Mouse (Mus musculus) ES-E14 (cell line): ENCODE measurements around the gene Csf2rb. TPM values are rescaled to one million over a fixed set of nuclear protein-coding genes. Genes with fewer than 3 reads are reported as not detected.
"Not testable (repeated sequence)": the region's sequence is repeated elsewhere in the genome, so short reads cannot be mapped to it uniquely, and the experiment has no call there.

ENCODE experiments used
- DNase-seq: peaks from one replicate; pipeline ENCODE4 v3.0.0-alpha.2; 2013; ENCODE audit warnings: low read depth, low spot score
- H3K27ac ChIP-seq: 2 replicates; pipeline ENCODE4 v1.5.1; 2012; ENCODE audit warnings: low read depth, mild to moderate bottlenecking, low read length, moderate library complexity, mixed read lengths; ENCODE audit not compliant: poor library complexity, insufficient read depth, severe bottlenecking
- H3K36me3 ChIP-seq: 2 replicates; pipeline ENCODE4 v1.6.1; 2012; ENCODE audit warnings: mild to moderate bottlenecking, low read length, moderate library complexity, mixed read lengths; ENCODE audit not compliant: control insufficient read depth, poor library complexity, insufficient read depth, severe bottlenecking
- H3K4me1 ChIP-seq, 2 experiments: fragments of 150-350 bp in 1 of 2; sonication (generic) in 1 of 2; 2 replicates each; pipeline ENCODE4 v1.6.1; 2012; ENCODE audit warnings: low read length in 2 of 2, mild to moderate bottlenecking in 1 of 2, mixed read lengths in 1 of 2; ENCODE audit not compliant: control insufficient read depth in 2 of 2, insufficient read depth in 2 of 2, poor library complexity in 1 of 2
- H3K4me3 ChIP-seq, 2 experiments: fragments of 150-350 bp in 1 of 2; sonication (generic) in 1 of 2; 2 replicates each; pipeline ENCODE4 v1.5.1; 2012; ENCODE audit warnings: low read length in 2 of 2, low read depth in 1 of 2, mild to moderate bottlenecking in 1 of 2, mixed read lengths in 1 of 2; ENCODE audit not compliant: insufficient read depth in 1 of 2, poor library complexity in 1 of 2, severe bottlenecking in 1 of 2
- H3K9ac ChIP-seq: 2 replicates; pipeline ENCODE4 v1.6.1; 2012; ENCODE audit warnings: low read depth, mild to moderate bottlenecking, low read length, mixed read lengths; ENCODE audit not compliant: poor library complexity, insufficient read depth, severe bottlenecking
- H3K9me3 ChIP-seq: fragments of 150-350 bp; sonication (generic); 2 replicates; pipeline ENCODE4 v1.6.1; 2012; ENCODE audit warnings: low read depth, mild to moderate bottlenecking, low read length; ENCODE audit not compliant: control insufficient read depth, insufficient read depth
- CHD2 ChIP-seq: IDR thresholded peaks from 2 replicates; pipeline ENCODE4 v1.6.1; 2014; ENCODE audit warnings: mild to moderate bottlenecking, low read depth, low read length, inconsistent platforms
- HCFC1 ChIP-seq: IDR thresholded peaks from 2 replicates; pipeline ENCODE4 v1.6.1; 2012; ENCODE audit warnings: low read length, inconsistent platforms, borderline replicate concordance; ENCODE audit not compliant: insufficient read depth
- MAFK ChIP-seq: IDR thresholded peaks from 2 replicates; pipeline ENCODE4 v1.6.1; 2014; ENCODE audit warnings: mild to moderate bottlenecking, low read depth, low read length, inconsistent platforms; ENCODE audit not compliant: insufficient read depth
- ZC3H11A ChIP-seq: IDR thresholded peaks from 2 replicates; pipeline ENCODE4 v1.6.1; 2012; ENCODE audit warnings: low read depth, mild to moderate bottlenecking, inconsistent platforms, low read length, borderline replicate concordance
- ZNF384 ChIP-seq: IDR thresholded peaks from 2 replicates; pipeline ENCODE4 v1.6.1; 2012; ENCODE audit warnings: low read depth, low read length, inconsistent platforms
- in situ Hi-C, 2 experiments: fragments of 600-800 bp; cut with MboI; formaldehyde crosslinking; loops; one replicate each; pipeline ENCODE4 v1.15.1; 2025; ENCODE audit warnings: low sequenced_read_pairs in 2 of 2, inconsistent platforms in 1 of 2; ENCODE audit not compliant: unreplicated experiment in 2 of 2
- total RNA-seq: library from RNA; depleted of rRNA; stranded (reverse); fragments of 300-350 nt; gene quantifications from 2 replicates; pipeline ENCODE4 v1.2.3, GENCODE M21; 2012

Csf2rb gene
- total RNA-seq, 1 experiment, result 1.1 TPM

DNA sequence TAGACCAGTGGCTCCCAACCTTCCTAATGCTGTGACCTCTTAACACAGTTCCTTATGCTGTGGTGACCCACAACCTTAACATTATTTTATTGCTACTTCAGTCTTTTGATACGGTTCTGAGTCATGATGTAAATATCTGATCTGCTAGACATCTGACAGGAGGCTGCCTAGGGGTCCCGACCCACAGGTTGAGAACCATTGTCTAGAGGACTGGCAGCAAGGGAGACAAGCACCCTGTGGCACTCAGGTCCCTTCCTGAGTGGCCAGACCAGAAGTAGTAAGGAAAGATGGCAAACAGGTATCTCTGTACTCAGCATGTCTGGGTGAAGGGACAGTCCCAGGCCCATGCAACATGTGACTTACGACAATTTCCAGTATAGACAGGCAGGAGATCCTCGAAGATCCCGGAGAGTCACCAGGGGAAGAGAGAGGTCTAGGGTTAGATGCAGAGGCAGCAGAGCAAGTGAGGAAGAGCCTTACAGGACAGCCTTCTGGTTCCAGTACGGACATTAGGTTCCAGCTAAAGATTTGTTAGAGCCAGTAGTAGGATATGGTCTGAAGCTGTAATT is 21.8 kb upstream of the Csf2rb start:
- in situ Hi-C loops, result no loop called here
- H3K36me3 ChIP-seq, result no peaks in the 10 kb centered on the region
- no peak for DNase-seq
- H3K4me1 ChIP-seq, result no peaks in the 10 kb centered on the region
- H3K9ac ChIP-seq, result no peak overlapping the region
- no peak overlapping the region for H3K27ac ChIP-seq
- H3K4me3 ChIP-seq, result no peak overlapping the region
- TF ChIP-seq MAFK (no peak), CHD2 (peak; percentile 84)
- no peaks in the 10 kb centered on the region for H3K9me3 ChIP-seq

DNA sequence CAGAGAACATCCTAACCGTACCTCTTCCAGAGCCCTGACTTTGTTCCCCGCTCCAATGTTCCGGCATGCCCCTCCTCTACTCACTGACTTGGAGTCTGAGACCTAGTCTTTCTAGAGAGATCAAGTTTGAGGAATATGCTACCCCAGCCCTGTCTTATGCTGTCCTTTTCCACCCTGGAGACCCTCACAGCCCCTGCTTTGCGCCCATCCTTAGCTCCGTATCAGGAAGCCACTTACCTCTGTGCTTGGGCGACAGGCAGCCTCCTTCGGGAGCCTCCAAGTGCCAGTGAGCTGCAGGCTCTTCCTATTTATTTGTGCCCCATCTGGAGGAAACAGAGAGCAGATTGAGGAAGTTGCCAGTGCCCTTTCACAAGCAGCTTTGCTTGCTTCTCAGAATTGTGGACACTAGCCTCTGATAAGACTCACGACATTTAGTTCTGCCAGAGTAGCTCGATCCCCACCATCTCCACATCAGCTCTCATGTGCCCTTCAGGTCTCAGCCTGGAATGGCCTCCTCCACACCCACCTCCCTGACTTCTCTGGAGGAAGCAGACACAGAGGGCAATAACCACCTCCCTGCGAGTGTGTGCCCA is 20.1 kb upstream of the Csf2rb start, which contains the start of gene Csf2rb2:
Gene Csf2rb2, minus strand, starts transcription at position 381 of the 593 bp plus-strand sequence.
- Histone ChIP-seq H3K27ac (no peak within 1 kb of the TSS), H3K9me3 (no peaks in the 10 kb centered on the region), H3K4me3 (no peak within 1 kb of the TSS), H3K36me3 (no peaks in the 10 kb centered on the region), H3K4me1 (no peaks in the 10 kb centered on the region), H3K9ac (no peak within 1 kb of the TSS)
- no peak for DNase-seq
- TF ChIP-seq HCFC1, result no peak
- TF ChIP-seq CHD2, result no peak
- no peak for TF ChIP-seq ZC3H11A
- no peak for TF ChIP-seq MAFK
- no peak for TF ChIP-seq ZNF384
- in situ Hi-C loops, result no loop called here

GRCm38 (mm10) chr15:78309865-78310264 is 15.7 kb upstream of the Csf2rb start:
- no peaks in the 10 kb centered on the region for H3K4me1 ChIP-seq
- H3K36me3 ChIP-seq, result no peaks in the 10 kb centered on the region
- H3K9me3 ChIP-seq, result no peaks in the 10 kb centered on the region
- no peak overlapping the region for H3K27ac ChIP-seq
- H3K4me3 ChIP-seq, result no peak overlapping the region
- TF ChIP-seq ZC3H11A, result no peak
- no peak for TF ChIP-seq CHD2
- no peak for TF ChIP-seq MAFK
- no peak for TF ChIP-seq HCFC1
- TF ChIP-seq ZNF384, result no peak
- no peak for DNase-seq
- no peak overlapping the region for H3K9ac ChIP-seq
- in situ Hi-C loops, result no loop called here

DNA sequence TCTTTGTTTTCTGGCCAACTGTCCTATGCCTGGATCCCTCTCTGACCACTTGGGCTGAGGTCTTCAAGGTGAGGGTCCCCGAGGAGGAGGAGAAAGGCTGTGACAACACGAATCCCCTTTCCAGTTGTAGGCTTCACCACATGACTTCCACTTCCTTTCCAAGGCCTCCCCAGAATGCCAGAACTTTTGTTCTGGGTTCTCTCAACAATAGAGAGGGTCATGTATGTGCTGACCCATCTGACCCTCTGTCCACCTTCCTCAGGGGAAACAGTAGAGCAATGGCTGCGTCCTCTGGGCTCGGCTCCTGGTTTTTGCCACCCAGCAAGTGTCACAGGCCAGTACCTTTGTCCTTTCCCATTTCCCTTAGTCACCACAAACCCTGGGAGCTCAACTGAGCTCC is 14.6 kb upstream of the Csf2rb start:
- Histone ChIP-seq H3K9ac (no peak overlapping the region), H3K9me3 (no peaks in the 10 kb centered on the region), H3K4me3 (no peak overlapping the region), H3K4me1 (no peaks in the 10 kb centered on the region), H3K27ac (no peak overlapping the region), H3K36me3 (no peaks in the 10 kb centered on the region)
- in situ Hi-C loops, result no loop called here
- DNase-seq, result no peak
- TF ChIP-seq ZC3H11A (no peak), ZNF384 (no peak), CHD2 (no peak), HCFC1 (no peak), MAFK (no peak)

- H3K9ac ChIP-seq, in situ Hi-C loops, H3K4me3 ChIP-seq, H3K9me3 ChIP-seq, H3K4me1 ChIP-seq, DNase-seq, H3K27ac ChIP-seq, H3K36me3 ChIP-seq: not testable (repeated sequence)
Observed at GRCm38 (mm10) chr15:78312421-78313233, 12.9 kb upstream of the Csf2rb start.

- not testable (repeated sequence) for DNase-seq, H3K9me3 ChIP-seq
Observed at GRCm38 (mm10) chr15:78313659-78314058, 11.9 kb upstream of the Csf2rb start.

More at GRCm38 (mm10) chr15:78313659-78314058, 11.9 kb upstream of the Csf2rb start:
- in situ Hi-C loops, H3K36me3 ChIP-seq, H3K4me3 ChIP-seq, H3K4me1 ChIP-seq, H3K9ac ChIP-seq, H3K27ac ChIP-seq: not testable (repeated sequence)
